Mouse (Mus musculus) hindbrain, postnatal 0 days (tissue): Measurements from ENCODE around the gene Ddah1. TPM values are rescaled to one million over a fixed set of nuclear protein-coding genes. Genes with fewer than 3 reads are reported as not detected.

ENCODE experiments used
- ATAC-seq: fragments of 200-750 bp; cut with Nextera tagmentation; 2 replicates; pipeline ENCODE4 v1.8.0; 2017; ENCODE audit warnings: mild to moderate bottlenecking, moderate TSS enrichment, moderate library complexity
- DNase-seq: peaks from one replicate; pipeline ENCODE4 v3.0.0-alpha.2; 2015; ENCODE audit warnings: low spot score
- H3K27ac ChIP-seq: fragments of 300-500 bp; sonication (generic); 2 replicates; pipeline ENCODE4 v1.5.1; 2014; ENCODE audit warnings: mild to moderate bottlenecking
- H3K27me3 ChIP-seq: fragments of 300-500 bp; sonication (generic); 2 replicates; pipeline ENCODE4 v1.6.1; 2014; ENCODE audit warnings: low read length, mixed read lengths; ENCODE audit not compliant: insufficient read depth
- H3K36me3 ChIP-seq: fragments of 300-500 bp; sonication (generic); 2 replicates; pipeline ENCODE4 v1.6.1; 2014; ENCODE audit warnings: low read length, mixed read lengths; ENCODE audit not compliant: insufficient read depth
- H3K4me1 ChIP-seq: fragments of 300-500 bp; sonication (generic); 2 replicates; pipeline ENCODE4 v1.6.1; 2014; ENCODE audit warnings: antibody characterized with exemption, low read length, mixed read lengths; ENCODE audit not compliant: insufficient read depth
- H3K4me2 ChIP-seq: fragments of 300-500 bp; sonication (generic); 2 replicates; pipeline ENCODE4 v1.6.1; 2014; ENCODE audit warnings: low read depth, mild to moderate bottlenecking, low read length, moderate library complexity, mixed read lengths
- H3K4me3 ChIP-seq: fragments of 300-500 bp; sonication (generic); 2 replicates; pipeline ENCODE4 v1.5.1; 2014; ENCODE audit warnings: low read length
- H3K9ac ChIP-seq: fragments of 300-500 bp; sonication (generic); replicated peaks from 2 replicates; pipeline ENCODE4 v1.6.1; 2014; ENCODE audit warnings: mild to moderate bottlenecking, low read length, moderate library complexity, mixed read lengths
- H3K9me3 ChIP-seq: fragments of 300-500 bp; sonication (generic); 2 replicates; pipeline ENCODE4 v1.6.1; 2016; ENCODE audit warnings: low read length, mixed read lengths
- CTCF ChIP-seq: IDR thresholded peaks from 2 replicates; pipeline ENCODE4 v1.5.1; 2016; ENCODE audit warnings: antibody characterized with exemption, control low read depth, low read depth
- WGBS: fragments of 180-500 bp; shearing (Covaris S2); extraction: QIAGEN DNeasy Blood & Tissue Kit; methylation state at CpG from one replicate; pipeline ENCODE4 v1.1.7; 2014; 5-methylcytosine and 5-hydroxymethylcytosine counted together
- polyA plus RNA-seq: library from polyadenylated mRNA; unstranded; fragments of >200 nt; fragmentation: Nextera tagmentation; extraction: Ambion mirVana; gene quantifications from 2 replicates; pipeline ENCODE4 v1.2.1, GENCODE M21; 2015
- total RNA-seq: library from RNA; depleted of rRNA; stranded (reverse); fragments of >200 nt; gene quantifications from 2 replicates; pipeline ENCODE4 v1.2.3, GENCODE M21; 2014; rRNA removed

Ddah1 gene
- total RNA-seq (125 and 126 TPM in 2 replicates), polyA plus RNA-seq (164 and 170 TPM in 2 replicates)

GRCm38 (mm10) chr3:145758561-145759378 is at the start of gene Ddah1:
TSS of gene Ddah1 (plus strand) at chr3:145758675.
- Histone ChIP-seq H3K9ac (peak within 1 kb of the TSS; percentile 83), H3K27ac (peak within 1 kb of the TSS; percentile 91), H3K27me3 (no peaks in the 10 kb centered on the region; the same call in 1 of the 2 replicates), H3K9me3 (no peaks in the 10 kb centered on the region), H3K4me1 (peaks cover 2% of the 10 kb centered on the region; the same call in 1 of the 2 replicates), H3K4me2 (peak within 1 kb of the TSS; percentile 95), H3K36me3 (no peaks in the 10 kb centered on the region), H3K4me3 (peak within 1 kb of the TSS; percentile 71)
- DNase-seq (peak; percentile 91), ATAC-seq (peak; percentile 94)
- TF ChIP-seq CTCF: no peak
- under 1% methylated on average over 91 of the region's 97 CpGs for WGBS

- WGBS: 89% methylated on average over 7 of the region's 7 CpGs
- DNase-seq: no peak
- Histone ChIP-seq H3K4me3 (no peak overlapping the region), H3K27ac (no peak overlapping the region), H3K27me3 (no peaks in the 10 kb centered on the region), H3K9me3 (no peaks in the 10 kb centered on the region), H3K36me3 (no peaks in the 10 kb centered on the region), H3K4me1 (no peaks in the 10 kb centered on the region), H3K4me2 (no peak overlapping the region), H3K9ac (no peak overlapping the region)
- ATAC-seq: no peak
- TF ChIP-seq CTCF: no peak
Observed at GRCm38 (mm10) chr3:145715923-145716322, 42.6 kb upstream of the Ddah1 start.

GRCm38 (mm10) chr3:145719660-145720059 is 38.8 kb upstream of the Ddah1 start:
- no peak for TF ChIP-seq CTCF
- WGBS: 82% methylated on average over 4 of the region's 4 CpGs

GRCm38 (mm10) chr3:145725078-145725477 is 33.4 kb upstream of the Ddah1 start:
- Histone ChIP-seq H3K9ac (no peak overlapping the region), H3K4me1 (no peaks in the 10 kb centered on the region), H3K27me3 (no peaks in the 10 kb centered on the region), H3K4me3 (no peak overlapping the region), H3K27ac (no peak overlapping the region), H3K36me3 (no peaks in the 10 kb centered on the region), H3K4me2 (no peak overlapping the region), H3K9me3 (no peaks in the 10 kb centered on the region)
- DNase-seq: no peak
- 70% methylated on average over 8 of the region's 8 CpGs for WGBS
- peak; percentile 23 for TF ChIP-seq CTCF
- no peak for ATAC-seq

More at GRCm38 (mm10) chr3:145719660-145720059, 38.8 kb upstream of the Ddah1 start:
- DNase-seq: no peak
- no peaks in the 10 kb centered on the region for H3K36me3 ChIP-seq
- H3K4me3 ChIP-seq: no peak overlapping the region
- no peak overlapping the region for H3K9ac ChIP-seq
- no peaks in the 10 kb centered on the region for H3K27me3 ChIP-seq
- no peak overlapping the region for H3K27ac ChIP-seq
- no peaks in the 10 kb centered on the region for H3K9me3 ChIP-seq
- no peaks in the 10 kb centered on the region for H3K4me1 ChIP-seq
- ATAC-seq: no peak
- H3K4me2 ChIP-seq: no peak overlapping the region

- no peak overlapping the region for H3K4me3 ChIP-seq
- no peak for TF ChIP-seq CTCF
- no peak overlapping the region for H3K4me2 ChIP-seq
- no peak overlapping the region for H3K9ac ChIP-seq
- ATAC-seq (no peak), DNase-seq (peak; percentile 7)
- no peak overlapping the region for H3K27ac ChIP-seq
- H3K27me3 ChIP-seq: no peaks in the 10 kb centered on the region
- H3K36me3 ChIP-seq: no peaks in the 10 kb centered on the region
- no peaks in the 10 kb centered on the region for H3K4me1 ChIP-seq
- 39% methylated on average over 8 of the region's 8 CpGs for WGBS
- H3K9me3 ChIP-seq: no peaks in the 10 kb centered on the region
Observed at GRCm38 (mm10) chr3:145728336-145728735, 30.1 kb upstream of the Ddah1 start.

- DNase-seq: peak; percentile 46
- no peaks in the 10 kb centered on the region for H3K9me3 ChIP-seq
- ATAC-seq: peak; percentile 51; the same call in 1 of the 2 replicates
- peak; percentile 66 for TF ChIP-seq CTCF
- no peaks in the 10 kb centered on the region for H3K36me3 ChIP-seq
- no peaks in the 10 kb centered on the region for H3K27me3 ChIP-seq
- no peaks in the 10 kb centered on the region for H3K4me1 ChIP-seq
- no peak overlapping the region for H3K27ac ChIP-seq
- no peak overlapping the region for H3K4me2 ChIP-seq
- WGBS: 62% methylated on average over 4 of the region's 4 CpGs
- H3K4me3 ChIP-seq: no peak overlapping the region
- no peak overlapping the region for H3K9ac ChIP-seq
Observed at GRCm38 (mm10) chr3:145729531-145729930, 28.9 kb upstream of the Ddah1 start.

- Histone ChIP-seq H3K4me1 (no peaks in the 10 kb centered on the region), H3K27me3 (no peaks in the 10 kb centered on the region), H3K36me3 (no peaks in the 10 kb centered on the region), H3K4me2 (no peak overlapping the region), H3K9me3 (no peaks in the 10 kb centered on the region), H3K27ac (no peak overlapping the region), H3K4me3 (no peak overlapping the region), H3K9ac (no peak overlapping the region)
- no peak for ATAC-seq
- WGBS: 33% methylated on average over 3 of the region's 3 CpGs
- DNase-seq: no peak
- TF ChIP-seq CTCF: no peak
Observed at GRCm38 (mm10) chr3:145730092-145730491, 28.4 kb upstream of the Ddah1 start.
